Mouse (Mus musculus): Measurements from ENCODE around the gene Tbx3. TPM values are rescaled to one million over a fixed set of nuclear protein-coding genes. Genes with fewer than 3 reads are reported as not detected.

The Tbx3 gene
- polyA plus RNA-seq, 1 experiment from 2014 or later = 65.3 TPM

DNA sequence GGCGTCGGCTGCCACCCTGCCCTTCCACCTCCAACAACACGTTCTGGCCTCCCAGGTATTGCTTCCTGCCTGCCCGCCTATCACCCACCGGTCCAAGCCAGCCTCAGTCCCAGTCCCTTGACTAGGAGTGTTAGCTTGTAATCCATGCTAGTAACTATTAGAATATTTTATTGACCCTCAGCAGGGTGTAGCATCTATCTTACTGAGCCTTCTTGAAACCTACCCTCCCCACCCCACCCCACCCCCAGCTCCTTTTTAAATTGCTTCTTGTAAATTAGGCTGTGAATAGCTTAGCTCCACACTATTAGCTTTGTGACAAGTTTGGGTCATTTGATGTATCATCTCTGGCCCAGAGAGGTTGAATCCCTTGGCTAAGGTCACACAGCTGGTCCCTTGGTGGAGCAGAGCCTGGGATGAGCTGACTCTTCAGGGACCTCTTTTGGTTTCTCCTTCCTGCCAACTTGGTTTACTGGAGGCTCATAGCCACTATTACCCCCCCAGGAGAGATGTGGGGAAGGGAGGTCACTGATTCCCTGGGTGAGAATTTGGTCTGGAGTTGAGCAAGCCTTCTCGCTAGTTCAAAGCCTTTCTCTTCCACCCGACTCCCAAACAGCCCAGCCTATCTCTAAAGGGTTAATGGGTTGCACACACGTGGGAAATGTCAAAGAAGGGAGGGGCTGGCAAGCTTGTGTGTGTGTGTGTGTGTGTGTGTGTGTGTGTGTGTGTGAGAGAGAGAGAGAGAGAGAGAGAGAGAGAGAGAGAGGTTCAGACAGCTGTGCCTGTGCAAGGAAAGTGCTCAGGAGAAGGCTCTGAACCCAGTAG lies 10.8 kb downstream of the Tbx3 start:
- H3K9me3 ChIP-seq = no peaks in the 10 kb centered on the region
- H3K36me3 ChIP-seq = peaks cover 18% of the 10 kb centered on the region
- H3K27ac ChIP-seq = peak overlapping the region; percentile 83
- peaks cover 60% of the 10 kb centered on the region for H3K27me3 ChIP-seq
- H3K9ac ChIP-seq = peak overlapping the region; percentile 79
- peak overlapping the region; percentile 44 for H3K4me3 ChIP-seq
- H3K4me2 ChIP-seq (replicated peaks) = peak overlapping the region; percentile 68
- ATAC-seq (ENCODE audit: insufficient number of reproducible peaks, insufficient read depth, low FRiP score, low TSS enrichment) = no peak
- H3K4me1 ChIP-seq = peaks cover 37% of the 10 kb centered on the region
- WGBS = 12% methylated on average over 8 of the region's 8 CpGs

DNA sequence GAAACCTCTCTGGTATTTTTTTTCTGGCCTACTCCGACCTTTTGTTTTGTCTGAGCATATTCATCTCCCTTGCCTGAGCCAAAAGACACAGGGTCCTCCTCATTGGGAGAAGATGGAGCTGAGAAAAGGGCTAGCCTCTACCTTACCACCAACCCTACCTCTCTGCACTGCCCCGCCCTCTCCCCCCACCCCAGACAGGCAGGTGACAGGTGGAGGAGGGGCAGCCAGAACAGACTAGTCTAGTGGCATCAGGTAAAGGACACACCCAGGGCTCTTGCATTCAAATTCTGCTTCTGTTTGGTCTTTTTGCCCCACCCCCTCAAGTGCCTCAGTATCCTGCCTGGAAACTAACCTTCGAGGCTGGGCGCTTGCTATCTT lies 11.4 kb downstream of the Tbx3 start:
- Histone ChIP-seq H3K36me3 (peaks cover 18% of the 10 kb centered on the region), H3K9ac (peak overlapping the region; percentile 79), H3K27me3 (peaks cover 61% of the 10 kb centered on the region), H3K4me2 (replicated peaks) (peak overlapping the region; percentile 68), H3K4me1 (peaks cover 38% of the 10 kb centered on the region), H3K27ac (peak overlapping the region; percentile 83), H3K4me3 (peak overlapping the region; percentile 44), H3K9me3 (no peaks in the 10 kb centered on the region)
- WGBS = 23% methylated on average over 4 of the region's 4 CpGs
- ATAC-seq (ENCODE audit: insufficient number of reproducible peaks, insufficient read depth, low FRiP score, low TSS enrichment) = no peak

DNA sequence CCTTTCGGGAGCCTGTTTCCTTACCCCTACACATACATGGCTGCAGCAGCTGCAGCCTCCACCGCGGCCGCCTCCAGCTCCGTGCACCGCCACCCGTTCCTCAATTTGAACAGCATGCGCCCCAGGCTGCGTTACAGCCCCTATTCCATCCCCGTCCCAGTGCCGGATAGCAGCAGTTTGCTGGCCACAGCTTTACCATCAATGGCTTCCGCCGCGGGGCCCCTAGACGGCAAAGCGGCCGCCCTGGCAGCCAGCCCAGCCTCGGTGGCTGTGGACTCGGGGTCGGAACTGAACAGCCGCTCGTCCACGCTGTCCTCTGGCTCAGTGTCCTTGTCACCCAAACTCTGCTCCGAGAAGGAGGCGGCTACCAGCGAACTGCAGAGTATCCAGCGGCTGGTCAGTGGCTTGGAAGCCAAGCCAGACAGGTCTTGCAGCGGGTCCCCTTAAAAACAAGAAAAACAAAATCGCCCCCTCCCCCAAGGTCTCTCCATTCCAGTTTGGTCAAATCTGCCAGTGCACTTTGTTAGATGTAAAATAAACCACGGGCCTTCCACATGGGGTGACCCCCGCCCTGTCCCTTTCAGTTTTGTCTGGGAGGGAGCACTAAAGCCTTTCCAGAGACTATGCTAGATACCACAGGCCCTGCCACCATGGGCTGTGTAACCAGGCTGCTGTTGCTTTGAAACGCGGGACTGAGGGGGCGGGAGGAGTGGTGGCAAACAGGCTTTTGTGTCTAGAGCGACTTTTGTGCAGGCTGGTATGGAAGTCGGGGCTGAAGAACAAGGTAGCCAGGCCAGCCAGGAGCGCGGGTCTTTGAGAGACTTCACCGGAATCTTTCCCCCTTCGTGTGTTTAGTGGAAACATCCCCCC lies 12.4 kb downstream of the Tbx3 start:
- Histone ChIP-seq H3K9ac (peak overlapping the region; percentile 79), H3K27ac (peak overlapping the region; percentile 83), H3K9me3 (no peaks in the 10 kb centered on the region), H3K4me1 (peaks cover 49% of the 10 kb centered on the region), H3K27me3 (peaks cover 71% of the 10 kb centered on the region), H3K4me2 (replicated peaks) (peak overlapping the region; percentile 68), H3K4me3 (peak overlapping the region; percentile 44), H3K36me3 (peaks cover 18% of the 10 kb centered on the region)
- ATAC-seq (ENCODE audit: insufficient number of reproducible peaks, insufficient read depth, low FRiP score, low TSS enrichment) = no peak
- 3% methylated on average over 40 of the region's 40 CpGs for WGBS

DNA sequence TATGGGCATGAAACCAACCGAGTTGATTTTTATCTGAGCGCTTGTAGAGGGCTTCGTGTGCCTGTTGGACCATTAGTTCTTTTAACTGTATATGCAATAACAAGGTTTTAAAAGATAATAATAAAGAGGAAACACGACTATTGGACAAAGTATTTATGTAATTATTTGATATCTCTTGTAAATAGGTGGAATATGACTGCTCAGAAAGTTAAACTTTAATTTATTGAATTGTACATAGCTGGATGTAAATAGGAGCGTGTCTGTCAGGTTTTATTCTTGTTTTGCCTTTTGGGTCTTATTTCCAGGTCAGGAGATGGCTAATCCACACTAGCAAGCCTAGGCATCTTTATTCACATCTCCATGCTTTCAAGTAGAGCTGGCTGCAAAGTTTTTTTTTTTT lies 13.4 kb downstream of the Tbx3 start:
- Histone ChIP-seq H3K4me1 (peaks cover 49% of the 10 kb centered on the region), H3K27ac (peak overlapping the region; percentile 83), H3K4me2 (replicated peaks) (peak overlapping the region; percentile 68), H3K9me3 (no peaks in the 10 kb centered on the region), H3K4me3 (no peak overlapping the region), H3K27me3 (peaks cover 72% of the 10 kb centered on the region), H3K9ac (peak overlapping the region; percentile 19; the same call in 1 of the 2 replicates), H3K36me3 (peaks cover 11% of the 10 kb centered on the region; the same call in 1 of the 2 replicates)
- WGBS = 14% methylated on average over 5 of the region's 5 CpGs
- no peak for ATAC-seq (ENCODE audit: insufficient number of reproducible peaks, insufficient read depth, low FRiP score, low TSS enrichment)

DNA sequence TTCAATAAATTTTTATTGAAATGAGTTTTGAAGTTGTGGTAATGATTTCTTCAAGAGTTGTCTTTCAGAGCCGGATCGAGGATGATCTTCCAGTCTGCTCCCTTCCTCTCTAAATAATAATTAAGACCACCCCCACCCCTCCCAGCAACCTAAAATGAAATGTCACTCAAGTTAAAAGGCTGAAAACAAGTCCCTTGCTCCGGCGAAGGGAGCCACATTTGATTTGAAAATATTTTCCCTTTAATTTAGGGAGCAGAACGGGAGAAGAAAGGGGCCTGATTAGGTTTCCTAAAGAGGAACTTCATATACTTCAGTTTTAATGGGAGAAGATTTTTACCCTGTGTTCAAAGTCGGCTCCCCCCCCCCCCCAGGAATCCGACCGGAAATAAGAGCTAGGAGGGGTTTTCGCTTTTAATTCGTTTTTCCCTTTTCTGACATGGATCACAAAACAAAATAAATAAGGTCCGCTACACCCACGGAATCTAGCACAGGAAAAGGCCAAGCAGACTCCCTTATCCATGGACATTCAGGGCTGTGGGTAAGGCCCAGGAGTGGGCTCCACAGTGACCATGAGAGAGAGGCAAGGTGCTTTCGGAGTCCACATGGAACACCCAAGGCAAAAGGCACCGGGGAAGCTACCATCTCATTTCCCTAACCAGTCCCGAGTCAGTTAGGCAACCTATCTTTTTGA lies 14.4 kb downstream of the Tbx3 start:
- H3K4me2 ChIP-seq (replicated peaks) = peak overlapping the region; percentile 52
- no peak overlapping the region; the same call in 1 of the 2 replicates for H3K4me3 ChIP-seq
- peaks cover 77% of the 10 kb centered on the region for H3K27me3 ChIP-seq
- no peaks in the 10 kb centered on the region for H3K9me3 ChIP-seq
- H3K4me1 ChIP-seq = peaks cover 54% of the 10 kb centered on the region
- no peak for ATAC-seq (ENCODE audit: insufficient number of reproducible peaks, insufficient read depth, low FRiP score, low TSS enrichment)
- WGBS = 3% methylated on average over 15 of the region's 15 CpGs
- peak overlapping the region; percentile 40; the same call in 1 of the 2 replicates for H3K9ac ChIP-seq
- peaks cover 8% of the 10 kb centered on the region; the same call in 1 of the 2 replicates for H3K36me3 ChIP-seq
- H3K27ac ChIP-seq = peak overlapping the region; percentile 83

DNA sequence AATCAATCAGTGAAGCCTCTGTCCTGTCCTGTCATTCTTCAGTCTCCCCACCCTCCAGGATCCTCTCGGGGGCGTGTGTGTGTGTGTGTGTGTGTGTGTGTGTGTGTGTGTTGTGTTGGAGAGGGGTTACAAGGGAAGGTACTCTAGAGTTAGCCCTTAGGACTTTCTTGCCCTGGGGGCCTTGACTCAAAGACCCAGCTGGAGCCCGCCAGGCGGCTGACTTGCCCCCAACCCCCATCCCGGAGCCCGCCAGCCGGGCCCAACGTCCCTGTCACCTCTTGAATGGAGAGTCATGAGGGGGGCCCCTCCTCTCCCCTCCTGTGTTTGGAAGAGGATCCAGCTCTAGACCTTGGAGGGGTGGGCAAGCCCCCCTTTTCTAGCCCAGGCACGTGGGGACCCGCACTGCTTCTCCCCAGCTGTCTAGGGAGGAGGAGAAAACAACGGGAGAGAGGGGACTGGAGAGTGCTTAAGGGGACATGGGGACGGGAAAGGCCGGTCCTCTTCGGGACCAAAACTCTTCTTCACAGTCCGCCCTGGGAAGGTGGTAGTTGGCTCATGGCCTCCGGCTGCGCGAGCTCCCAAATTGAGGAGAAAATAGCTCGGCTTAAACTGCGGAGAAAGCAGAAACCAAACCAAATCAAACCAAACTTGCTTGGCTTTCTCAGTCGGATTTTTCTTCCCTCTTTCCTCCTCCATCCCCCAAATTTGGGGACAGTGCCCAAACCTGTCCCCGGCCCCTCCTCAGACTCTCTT lies 15.2 kb downstream of the Tbx3 start:
- peak overlapping the region; percentile 40 for H3K9ac ChIP-seq
- H3K4me1 ChIP-seq = peaks cover 49% of the 10 kb centered on the region
- H3K4me3 ChIP-seq = peak overlapping the region; percentile 27

DNA sequence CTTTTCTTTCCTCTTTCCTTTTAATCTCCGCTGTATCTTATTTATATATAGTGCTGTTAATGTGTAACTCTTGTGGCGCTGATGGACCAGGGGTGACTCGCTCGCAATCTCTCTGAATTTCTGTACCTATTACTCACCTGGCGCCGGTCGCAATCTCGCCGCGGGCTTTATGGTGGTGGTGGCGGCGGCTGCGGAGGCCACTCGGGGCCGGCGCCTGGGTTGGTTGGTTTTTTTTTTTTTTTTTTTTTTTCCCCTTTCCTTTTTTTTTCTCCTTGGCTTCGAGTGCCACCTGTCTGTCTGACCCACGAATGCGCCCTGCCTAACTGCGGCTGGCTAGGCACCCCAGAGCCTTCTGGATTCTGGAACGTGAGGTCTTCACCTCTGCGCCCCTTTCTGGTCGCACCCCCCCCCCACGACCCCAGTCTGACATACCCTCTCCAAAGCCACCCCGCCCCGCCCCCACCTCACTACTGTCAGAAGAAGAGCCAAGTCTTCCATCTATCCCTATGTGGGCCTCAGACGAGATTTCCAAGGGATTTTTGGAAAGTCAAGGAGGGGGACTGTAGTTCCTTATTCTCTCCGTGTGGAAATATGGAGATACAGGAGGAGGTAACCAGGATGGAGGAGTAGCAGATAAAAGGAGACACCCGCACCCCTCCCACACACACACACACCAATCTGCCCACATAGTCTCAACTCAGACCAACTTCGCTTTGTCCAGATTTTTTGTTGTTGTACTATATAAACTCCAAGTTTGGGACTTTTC lies 15.9 kb downstream of the Tbx3 start:
- Histone ChIP-seq H3K4me3 (peak overlapping the region; percentile 27), H3K4me1 (peaks cover 48% of the 10 kb centered on the region), H3K36me3 (no peaks in the 10 kb centered on the region), H3K4me2 (replicated peaks) (peak overlapping the region; percentile 52), H3K9ac (peak overlapping the region; percentile 54), H3K9me3 (no peaks in the 10 kb centered on the region), H3K27ac (peak overlapping the region; percentile 89), H3K27me3 (peaks cover 68% of the 10 kb centered on the region)
- no peak for ATAC-seq (ENCODE audit: insufficient number of reproducible peaks, insufficient read depth, low FRiP score, low TSS enrichment)
- WGBS = under 1% methylated on average over 30 of the region's 30 CpGs

More for the DNA sequence above, 15.2 kb downstream of the Tbx3 start:
- no peak for ATAC-seq (ENCODE audit: insufficient number of reproducible peaks, insufficient read depth, low FRiP score, low TSS enrichment)
- Histone ChIP-seq H3K4me2 (replicated peaks) (peak overlapping the region; percentile 52), H3K27ac (peak overlapping the region; percentile 83), H3K36me3 (peaks cover 7% of the 10 kb centered on the region; the same call in 1 of the 2 replicates), H3K9me3 (no peaks in the 10 kb centered on the region), H3K27me3 (peaks cover 76% of the 10 kb centered on the region)
- WGBS = 2% methylated on average over 20 of the region's 22 CpGs

DNA sequence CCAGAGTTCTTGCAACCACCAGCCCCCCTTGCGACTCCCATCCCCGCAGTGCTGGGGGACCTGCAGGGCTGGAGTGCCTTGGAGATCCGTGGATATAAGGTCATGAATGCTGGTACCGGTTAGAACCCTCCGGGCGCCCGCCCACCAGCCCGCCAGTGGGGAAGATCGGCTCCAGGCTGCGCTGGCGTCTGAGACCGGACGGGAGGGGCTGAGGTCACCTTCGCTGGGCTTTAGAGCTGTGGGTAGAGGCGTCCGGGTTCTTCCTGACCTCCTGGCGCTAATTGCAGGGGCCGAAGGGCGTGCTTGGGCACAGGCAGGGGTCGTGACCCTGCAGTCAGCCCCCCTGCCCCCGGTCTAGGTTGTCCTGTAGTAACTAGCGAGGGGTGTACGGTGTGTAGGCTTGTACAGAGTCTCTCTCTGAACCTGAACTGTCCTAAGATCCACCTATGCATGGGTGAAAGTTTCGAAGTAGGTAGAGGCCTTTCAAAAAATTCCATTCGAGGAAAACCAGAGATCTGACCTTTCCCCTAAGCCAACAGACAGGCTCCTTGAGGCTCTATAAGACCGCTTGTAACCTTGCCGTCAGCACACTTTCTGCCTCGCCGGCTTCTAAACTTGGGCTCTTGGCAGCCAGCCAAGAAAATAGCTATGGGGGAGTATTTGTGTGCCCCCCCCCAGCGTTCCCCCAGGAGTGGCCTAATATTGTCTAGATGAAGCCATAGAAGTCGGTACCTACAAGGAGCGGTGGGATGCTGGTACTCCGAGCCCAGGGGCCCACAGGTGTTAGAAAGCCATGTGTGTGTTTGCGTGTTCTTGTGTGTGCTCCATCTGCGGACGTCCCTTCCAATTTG lies 16.8 kb downstream of the Tbx3 start:
- H3K27ac ChIP-seq = peak overlapping the region; percentile 89
- H3K4me3 ChIP-seq = peak overlapping the region; percentile 27
- H3K9ac ChIP-seq = peak overlapping the region; percentile 54
- no peaks in the 10 kb centered on the region for H3K9me3 ChIP-seq
- ATAC-seq (ENCODE audit: insufficient number of reproducible peaks, insufficient read depth, low FRiP score, low TSS enrichment) = 0 out of 2 replicates have a peak, but pooled peaks have one; percentile 53
- H3K4me1 ChIP-seq = peaks cover 42% of the 10 kb centered on the region
- 4% methylated on average over 36 of the region's 36 CpGs for WGBS
- H3K27me3 ChIP-seq = peaks cover 60% of the 10 kb centered on the region
- no peaks in the 10 kb centered on the region for H3K36me3 ChIP-seq
- H3K4me2 ChIP-seq (replicated peaks) = peak overlapping the region; percentile 52

DNA sequence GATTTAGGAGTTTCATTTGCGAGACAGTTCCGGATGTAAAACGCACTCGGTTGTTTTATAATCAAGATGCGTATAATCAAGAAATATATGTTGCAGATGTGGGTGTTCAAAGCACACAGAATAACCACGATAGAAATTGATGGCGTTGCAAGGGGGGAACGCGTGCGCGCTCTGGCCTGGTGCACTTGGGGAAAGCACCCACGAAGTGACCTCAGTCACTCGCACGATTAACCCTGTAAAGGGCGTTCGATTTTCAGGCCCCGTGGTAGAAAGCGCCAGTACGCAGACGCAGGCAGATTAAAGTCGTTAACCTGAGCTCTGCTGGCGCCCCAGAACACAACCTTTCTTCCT lies 17.4 kb downstream of the Tbx3 start:
- Histone ChIP-seq H3K4me3 (no peak overlapping the region), H3K4me2 (replicated peaks) (peak overlapping the region; percentile 52), H3K9me3 (no peaks in the 10 kb centered on the region), H3K36me3 (no peaks in the 10 kb centered on the region), H3K27ac (peak overlapping the region; percentile 89; the same call in 1 of the 2 replicates), H3K27me3 (peaks cover 54% of the 10 kb centered on the region), H3K9ac (no peak overlapping the region), H3K4me1 (peaks cover 36% of the 10 kb centered on the region)
- no peak for ATAC-seq (ENCODE audit: insufficient number of reproducible peaks, insufficient read depth, low FRiP score, low TSS enrichment)
- 6% methylated on average over 22 of the region's 22 CpGs for WGBS

Data from embryonic facial prominence, embryonic 12.5 days (tissue).